Mouse (Mus musculus): Measurements from ENCODE around the gene Pola2. TPM values are rescaled to one million over a fixed set of nuclear protein-coding genes. Genes with fewer than 3 reads are reported as not detected.

The Pola2 gene
- polyA plus RNA-seq, 1 experiment = 26.2 TPM

- peak; percentile 63 for DNase-seq
- no peak for TF ChIP-seq POLR2A (IDR thresholded peaks at IDR 0.05; ENCODE audit: low read depth, low read length)
- no peak for TF ChIP-seq CTCF (conservative IDR thresholded peaks at IDR 0.05; ENCODE audit: insufficient read depth, insufficient read length, low read depth, low read length)
- H3K27me3 ChIP-seq (replicated peaks; ENCODE audit: control insufficient read depth, insufficient read depth, low read length) = no peaks in the 10 kb centered on the region
- H3K4me3 ChIP-seq (ENCODE audit: insufficient read depth, low read depth, low read length) = peak overlapping the region; percentile 15; the same call in 1 of the 2 replicates
- H3K4me1 ChIP-seq (ENCODE audit: control insufficient read depth, insufficient read depth, low read length) = peaks cover 8% of the 10 kb centered on the region; the same call in 1 of the 2 replicates
- WGBS = 81% methylated on average over 11 of the region's 11 CpGs
- no peaks in the 10 kb centered on the region for H3K36me3 ChIP-seq (ENCODE audit: control insufficient read depth, insufficient read depth, low read length)
- H3K27ac ChIP-seq (ENCODE audit: insufficient read depth, low read depth, low read length) = peak overlapping the region; percentile 31; the same call in 1 of the 2 replicates
These were observed 13.8 kb downstream of the Pola2 start for GRCm38 (mm10) chr19:5950218-5950617.

DNA sequence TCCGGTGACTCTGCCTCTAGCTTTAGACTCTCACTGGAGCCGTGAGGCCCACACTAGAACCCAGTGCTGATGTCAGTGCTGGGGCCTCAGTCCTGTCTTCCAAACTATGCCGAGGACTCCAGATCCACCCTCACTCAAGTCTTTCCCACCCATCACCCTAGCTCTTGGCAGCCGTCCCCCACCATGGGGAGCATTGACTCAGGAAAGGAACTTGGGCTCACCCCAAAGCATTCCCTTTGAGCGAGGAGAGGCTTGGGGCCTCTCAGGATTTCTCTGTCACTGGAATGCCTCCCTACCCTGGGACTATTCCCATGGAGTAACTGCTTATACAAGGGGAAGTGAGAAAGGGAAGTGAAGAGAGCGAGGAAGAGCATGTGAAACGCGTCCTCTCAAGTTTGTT, 18.1 kb downstream of the Pola2 start:
- H3K36me3 ChIP-seq (ENCODE audit: control insufficient read depth, insufficient read depth, low read length) = no peaks in the 10 kb centered on the region
- TF ChIP-seq POLR2A (IDR thresholded peaks at IDR 0.05; ENCODE audit: low read depth, low read length) = no peak
- TF ChIP-seq CTCF (conservative IDR thresholded peaks at IDR 0.05; ENCODE audit: insufficient read depth, insufficient read length, low read depth, low read length) = no peak
- DNase-seq = peak; percentile 38
- H3K4me3 ChIP-seq (ENCODE audit: insufficient read depth, low read depth, low read length) = no peak overlapping the region
- H3K4me1 ChIP-seq (ENCODE audit: control insufficient read depth, insufficient read depth, low read length) = peaks cover 13% of the 10 kb centered on the region
- H3K27me3 ChIP-seq (replicated peaks; ENCODE audit: control insufficient read depth, insufficient read depth, low read length) = no peaks in the 10 kb centered on the region
- peak overlapping the region; percentile 58 for H3K27ac ChIP-seq (ENCODE audit: insufficient read depth, low read depth, low read length)
- WGBS = 56% methylated on average over 8 of the region's 8 CpGs

- Histone ChIP-seq H3K4me1 (ENCODE audit: control insufficient read depth, insufficient read depth, low read length) (peaks cover 19% of the 10 kb centered on the region), H3K27ac (ENCODE audit: insufficient read depth, low read depth, low read length) (peak overlapping the region; percentile 58), H3K27me3 (replicated peaks; ENCODE audit: control insufficient read depth, insufficient read depth, low read length) (no peaks in the 10 kb centered on the region), H3K36me3 (ENCODE audit: control insufficient read depth, insufficient read depth, low read length) (no peaks in the 10 kb centered on the region), H3K4me3 (ENCODE audit: insufficient read depth, low read depth, low read length) (no peak overlapping the region)
- TF ChIP-seq CTCF (conservative IDR thresholded peaks at IDR 0.05; ENCODE audit: insufficient read depth, insufficient read length, low read depth, low read length) = no peak
- TF ChIP-seq POLR2A (IDR thresholded peaks at IDR 0.05; ENCODE audit: low read depth, low read length) = no peak
- DNase-seq = peak; percentile 51
- WGBS = 63% methylated on average over 7 of the region's 7 CpGs
These were observed 19.0 kb downstream of the Pola2 start for GRCm38 (mm10) chr19:5945027-5945426.

- Histone ChIP-seq H3K4me1 (ENCODE audit: control insufficient read depth, insufficient read depth, low read length) (peaks cover 25% of the 10 kb centered on the region), H3K4me3 (ENCODE audit: insufficient read depth, low read depth, low read length) (no peak overlapping the region), H3K36me3 (ENCODE audit: control insufficient read depth, insufficient read depth, low read length) (no peaks in the 10 kb centered on the region), H3K27me3 (replicated peaks; ENCODE audit: control insufficient read depth, insufficient read depth, low read length) (no peaks in the 10 kb centered on the region), H3K27ac (ENCODE audit: insufficient read depth, low read depth, low read length) (no peak overlapping the region)
- TF ChIP-seq POLR2A (IDR thresholded peaks at IDR 0.05; ENCODE audit: low read depth, low read length) = no peak
- TF ChIP-seq CTCF (conservative IDR thresholded peaks at IDR 0.05; ENCODE audit: insufficient read depth, insufficient read length, low read depth, low read length) = no peak
- DNase-seq = no peak
- 58% methylated on average over 8 of the region's 8 CpGs for WGBS
These were observed 19.9 kb downstream of the Pola2 start for GRCm38 (mm10) chr19:5944145-5944544.

GRCm38 (mm10) chr19:5943404-5943803, 20.6 kb downstream of the Pola2 start:
- H3K36me3 ChIP-seq (ENCODE audit: control insufficient read depth, insufficient read depth, low read length) = no peaks in the 10 kb centered on the region
- H3K27ac ChIP-seq (ENCODE audit: insufficient read depth, low read depth, low read length) = no peak overlapping the region
- TF ChIP-seq CTCF (conservative IDR thresholded peaks at IDR 0.05; ENCODE audit: insufficient read depth, insufficient read length, low read depth, low read length) (no peak), POLR2A (IDR thresholded peaks at IDR 0.05; ENCODE audit: low read depth, low read length) (no peak)
- no peak overlapping the region for H3K4me3 ChIP-seq (ENCODE audit: insufficient read depth, low read depth, low read length)
- 93% methylated on average over 15 of the region's 15 CpGs for WGBS
- no peak for DNase-seq
- H3K27me3 ChIP-seq (replicated peaks; ENCODE audit: control insufficient read depth, insufficient read depth, low read length) = no peaks in the 10 kb centered on the region
- H3K4me1 ChIP-seq (ENCODE audit: control insufficient read depth, insufficient read depth, low read length) = peaks cover 25% of the 10 kb centered on the region

GRCm38 (mm10) chr19:5942581-5942980, 21.4 kb downstream of the Pola2 start:
- no peak for TF ChIP-seq CTCF (conservative IDR thresholded peaks at IDR 0.05; ENCODE audit: insufficient read depth, insufficient read length, low read depth, low read length)
- no peak for TF ChIP-seq POLR2A (IDR thresholded peaks at IDR 0.05; ENCODE audit: low read depth, low read length)
- WGBS = 89% methylated on average over 7 of the region's 7 CpGs
- Histone ChIP-seq H3K4me1 (ENCODE audit: control insufficient read depth, insufficient read depth, low read length) (peaks cover 28% of the 10 kb centered on the region), H3K4me3 (ENCODE audit: insufficient read depth, low read depth, low read length) (no peak overlapping the region), H3K36me3 (ENCODE audit: control insufficient read depth, insufficient read depth, low read length) (no peaks in the 10 kb centered on the region), H3K27me3 (replicated peaks; ENCODE audit: control insufficient read depth, insufficient read depth, low read length) (no peaks in the 10 kb centered on the region), H3K27ac (ENCODE audit: insufficient read depth, low read depth, low read length) (no peak overlapping the region)
- no peak for DNase-seq

GRCm38 (mm10) chr19:5940656-5941055, 23.3 kb downstream of the Pola2 start:
- TF ChIP-seq CTCF (conservative IDR thresholded peaks at IDR 0.05; ENCODE audit: insufficient read depth, insufficient read length, low read depth, low read length) (no peak), POLR2A (IDR thresholded peaks at IDR 0.05; ENCODE audit: low read depth, low read length) (no peak)
- Histone ChIP-seq H3K36me3 (ENCODE audit: control insufficient read depth, insufficient read depth, low read length) (no peaks in the 10 kb centered on the region), H3K4me3 (ENCODE audit: insufficient read depth, low read depth, low read length) (no peak overlapping the region), H3K27ac (ENCODE audit: insufficient read depth, low read depth, low read length) (peak overlapping the region; percentile 64), H3K4me1 (ENCODE audit: control insufficient read depth, insufficient read depth, low read length) (peaks cover 21% of the 10 kb centered on the region), H3K27me3 (replicated peaks; ENCODE audit: control insufficient read depth, insufficient read depth, low read length) (no peaks in the 10 kb centered on the region)
- DNase-seq = no peak
- WGBS = 32% methylated on average over 10 of the region's 10 CpGs

Measured in kidney, adult 2 months (tissue).